Mouse (Mus musculus) regulatory T cell (primary cell): ENCODE measurements at regions not wholly inside any gene's neighbourhood (a gene's known extent, or its start where the extent isn't known, plus 50 kb on each side); places are given as distances from the start of the nearest gene placed in this dataset.

Experiments used
- in situ Hi-C: fragments of 300-600 bp; cut with MboI, MseI; formaldehyde crosslinking; loops from one replicate; pipeline ENCODE4 v1.15.1; 2025; ENCODE audit warnings: high pct_unique_total_duplicates

DNA sequence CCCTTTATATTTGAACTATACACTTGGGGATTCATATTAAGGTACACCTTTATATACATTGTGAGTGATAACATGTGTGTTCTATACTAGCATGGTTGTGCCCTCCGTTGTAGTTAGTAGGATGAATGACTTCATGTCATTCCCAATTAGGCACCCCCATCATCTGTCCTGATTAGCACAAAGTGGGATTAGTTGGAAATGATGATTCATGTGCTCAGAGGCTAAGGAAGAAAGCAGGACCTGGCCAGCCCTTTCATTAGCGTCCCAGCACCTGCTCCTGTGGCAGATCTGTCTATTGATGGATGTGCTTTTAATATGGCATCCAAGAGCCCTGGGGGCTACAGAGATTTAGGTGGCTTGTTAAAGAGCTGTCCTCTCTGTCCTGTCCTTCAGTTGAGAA, 119.3 kb upstream of the Tenm2 start:
- in situ Hi-C loops: no loop called here

DNA sequence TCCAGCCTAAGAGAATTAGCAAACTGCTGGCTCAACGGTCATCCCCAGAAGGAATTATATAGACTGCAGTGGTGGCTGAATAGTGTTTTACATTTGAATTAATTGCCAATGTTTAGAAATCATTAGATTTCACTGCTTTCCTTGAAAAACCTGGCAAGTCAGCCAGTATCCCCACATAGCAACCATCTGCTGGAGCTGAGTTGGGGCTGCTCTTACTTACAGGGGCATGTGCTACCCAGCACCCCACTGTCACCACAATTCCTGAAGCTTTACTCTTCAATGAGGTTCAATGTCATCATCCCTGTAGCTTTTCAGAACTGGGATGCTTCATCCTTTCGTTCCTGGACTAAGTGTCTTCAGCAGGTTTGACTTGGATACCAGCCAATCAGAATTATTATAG, 73.9 kb upstream of the Tenm2 start:
- in situ Hi-C loops: no loop called here

DNA sequence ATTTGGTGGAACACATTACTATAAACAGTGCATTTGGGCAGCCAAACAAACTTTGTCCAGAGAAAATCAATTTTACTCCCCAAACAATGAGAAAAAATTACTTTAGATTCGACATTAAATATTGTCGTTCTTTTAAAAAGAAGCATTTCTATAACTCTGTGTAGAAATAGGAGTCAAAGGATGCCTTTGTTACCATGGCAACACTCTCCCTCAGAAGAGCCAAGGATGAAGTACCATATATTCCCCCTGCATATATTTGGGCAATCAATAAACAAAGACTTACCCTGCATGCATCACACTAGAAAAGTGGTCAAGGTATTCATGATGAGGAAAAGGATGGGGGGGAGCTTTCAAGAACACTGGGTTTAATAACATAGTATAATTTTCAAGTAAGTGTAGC, 70.9 kb upstream of the Tenm2 start:
- in situ Hi-C loops: no loop called here
